Mouse (Mus musculus): ENCODE results near the gene Rpn2. TPM values are rescaled to one million over a fixed set of nuclear protein-coding genes. Genes with fewer than 3 reads are reported as not detected.

The Rpn2 gene
- 140 and 192 TPM in 2 replicates for polyA plus RNA-seq (2015; fragmentation: Nextera tagmentation; extraction: Ambion mirVana)

DNA sequence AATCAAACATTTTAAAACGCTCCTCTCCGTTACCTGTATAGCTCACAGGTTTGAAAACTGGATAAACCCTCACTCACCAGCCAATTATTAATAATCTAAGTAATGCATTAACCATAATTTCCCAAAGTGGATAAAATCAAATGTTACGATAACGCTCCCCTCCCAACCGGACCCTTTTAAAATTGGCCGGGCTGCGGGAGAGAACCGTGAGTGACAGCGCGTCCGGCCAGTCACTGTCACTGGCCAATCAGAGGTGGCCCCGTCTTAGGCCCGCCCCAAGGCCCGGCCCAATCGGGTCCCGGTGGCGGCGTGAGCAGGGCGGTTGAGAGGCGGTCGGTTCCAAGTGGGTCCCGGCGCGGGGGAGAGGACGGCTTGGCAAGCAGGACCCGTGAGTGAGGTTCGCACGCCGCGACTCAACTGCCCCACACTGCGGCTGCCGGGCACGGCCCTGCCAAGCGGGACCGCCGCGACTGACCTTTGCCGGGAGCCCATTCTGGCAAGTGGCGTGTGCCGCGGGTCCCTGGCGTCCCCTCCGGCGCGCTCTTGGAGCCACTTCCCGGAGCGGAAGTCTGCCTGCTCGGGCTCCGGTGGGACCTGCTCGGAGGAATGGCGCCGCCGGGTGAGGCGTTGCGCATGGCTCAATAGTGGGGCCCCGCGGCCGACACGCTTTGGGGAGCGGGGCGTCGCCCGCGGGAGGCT is at the start of gene Rpn2:
Gene Rpn2, plus strand, starts transcription at position 301 of the 699 bp plus-strand sequence.

DNA sequence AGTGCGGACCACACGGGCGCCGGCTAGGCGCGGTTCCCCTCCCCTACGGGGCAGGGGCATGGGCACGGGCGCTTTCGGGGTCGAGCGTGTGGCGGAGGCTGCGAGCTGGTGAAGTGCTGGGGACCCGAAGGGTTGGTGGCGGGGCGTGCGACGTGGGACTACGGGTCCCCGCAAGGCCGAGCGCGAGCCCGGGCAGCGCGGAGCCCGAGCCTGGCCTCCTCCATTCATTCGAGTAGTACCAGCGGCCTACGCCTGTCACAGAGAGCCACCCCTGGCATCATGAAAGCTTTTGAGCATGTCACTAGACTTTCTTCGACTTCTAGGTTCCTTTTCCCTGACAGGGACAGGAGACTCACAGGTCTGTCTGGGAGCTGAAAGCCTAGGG is 591 bp downstream of the Rpn2 start, which contains the start of gene Mroh8:
Gene Mroh8, minus strand, starts transcription at position 134 of the 385 bp plus-strand sequence.

DNA sequence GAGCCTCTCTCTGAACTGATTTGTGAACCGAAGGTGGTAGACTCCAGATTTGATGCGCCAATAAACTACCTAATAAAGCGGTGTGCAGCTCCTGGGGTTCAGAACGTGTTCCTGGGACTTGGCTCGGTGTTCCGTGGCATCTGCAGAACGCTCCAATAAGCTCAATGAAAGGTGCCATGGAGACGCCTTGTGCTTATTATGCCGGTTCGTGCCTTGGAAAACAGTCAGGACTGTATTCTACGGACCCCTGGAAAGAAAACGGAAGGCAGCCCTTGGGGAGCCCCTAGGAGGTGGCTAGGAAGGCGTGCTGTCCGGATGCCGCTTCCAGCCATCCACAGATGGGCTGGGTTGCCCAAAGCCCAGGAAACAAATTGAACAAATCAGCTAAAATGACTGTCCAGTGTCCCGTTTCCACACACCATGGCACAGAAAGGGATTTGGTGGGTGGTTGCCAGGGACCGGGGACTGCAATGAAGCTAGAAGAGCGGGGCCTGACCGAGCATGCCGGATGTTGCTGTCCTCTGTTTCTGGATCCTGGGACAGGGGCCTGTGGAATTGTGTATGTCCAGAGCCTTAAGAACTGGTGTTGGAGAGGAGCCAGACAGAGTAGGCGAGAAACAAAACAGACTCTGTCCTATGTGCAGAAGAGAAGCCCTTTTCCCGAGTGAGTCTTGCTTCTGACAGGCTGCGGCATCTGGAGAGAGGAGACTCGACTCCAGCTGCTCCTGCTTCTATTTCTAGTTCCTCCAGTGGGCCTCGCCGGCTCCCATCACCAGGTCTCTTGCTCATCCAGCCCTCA is 68.7 kb downstream of the Rpn2 start, which contains the start of gene Ghrh:
Gene Ghrh, minus strand, starts transcription at position 146 of the 799 bp plus-strand sequence.

DNA sequence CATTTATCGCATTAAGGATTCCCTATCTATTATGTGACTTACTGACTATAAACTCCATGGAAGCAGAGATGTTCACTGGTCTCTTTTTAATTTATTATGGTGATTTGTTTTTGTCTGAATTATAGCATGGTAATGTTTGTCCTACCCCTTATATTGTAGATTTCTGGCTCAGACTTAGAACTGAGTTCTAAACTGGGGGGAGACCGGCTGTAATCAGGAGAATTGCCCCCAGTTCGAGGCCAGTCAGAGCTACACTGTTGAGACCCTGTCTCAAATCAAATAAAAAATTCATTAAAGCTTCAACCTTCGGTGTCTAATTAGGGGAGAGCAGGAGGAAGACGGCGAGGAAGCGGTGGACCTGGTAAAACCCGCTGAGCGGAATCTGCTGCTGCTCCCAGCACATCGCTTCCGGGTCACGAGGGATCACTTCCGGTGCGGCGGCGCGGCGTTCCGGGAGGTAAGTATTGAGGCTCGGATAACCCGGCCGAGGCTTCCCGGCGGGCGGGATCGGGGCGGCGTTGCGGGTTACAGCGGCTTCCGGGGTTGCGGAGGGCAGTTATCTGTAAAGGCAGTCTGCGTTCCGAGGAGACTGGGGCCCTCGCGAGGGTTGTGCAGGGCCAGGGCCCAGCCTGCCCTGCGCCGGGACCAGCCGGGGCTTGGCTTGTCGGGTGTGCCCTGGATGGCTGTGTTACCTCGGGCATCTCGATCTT is 88.5 kb downstream of the Rpn2 start, which contains the start of gene Manbal:
Gene Manbal, plus strand, starts transcription at position 411 of the 710 bp plus-strand sequence.

Other genes starting within 250 kb of the Rpn2 start
- gene Soga1, start 199.8 kb upstream of the Rpn2 start, polyA plus RNA-seq (2015; fragmentation: Nextera tagmentation; extraction: Ambion mirVana) = 3.0 and 3.4 TPM in 2 replicates
- 0.22 TPM in 1 of 2 replicates, not detected in the other for gene Tldc2, start 192.0 kb upstream of the Rpn2 start, polyA plus RNA-seq (2015; fragmentation: Nextera tagmentation; extraction: Ambion mirVana)
- gene Samhd1, start 143.8 kb upstream of the Rpn2 start, polyA plus RNA-seq (2015; fragmentation: Nextera tagmentation; extraction: Ambion mirVana) = 15.6 and 18.8 TPM in 2 replicates
- gene Rbl1, start 74.5 kb upstream of the Rpn2 start, polyA plus RNA-seq (2015; fragmentation: Nextera tagmentation; extraction: Ambion mirVana) = 7.8 and 10.8 TPM in 2 replicates
- gene Mroh8, start 532 bp downstream of the Rpn2 start, polyA plus RNA-seq (2015; fragmentation: Nextera tagmentation; extraction: Ambion mirVana) = 0.10 and 0.22 TPM in 2 replicates
- gene Ghrh, start 68.5 kb downstream of the Rpn2 start, polyA plus RNA-seq (2015; fragmentation: Nextera tagmentation; extraction: Ambion mirVana) = 0.38 and 0.48 TPM in 2 replicates
- gene Manbal, start 88.6 kb downstream of the Rpn2 start, polyA plus RNA-seq (2015; fragmentation: Nextera tagmentation; extraction: Ambion mirVana) = 71.5 and 76.1 TPM in 2 replicates
- gene Src, start 139.4 kb downstream of the Rpn2 start, polyA plus RNA-seq (2015; fragmentation: Nextera tagmentation; extraction: Ambion mirVana) = 10.2 and 11.0 TPM in 2 replicates